Mouse (Mus musculus): ENCODE results near the gene Eif4g3. TPM values are rescaled to one million over a fixed set of nuclear protein-coding genes. Genes with fewer than 3 reads are reported as not detected.

Eif4g3 gene
- total and polyA plus RNA-seq, 3 experiments: 22.8 to 63.7 TPM; not detected in 1

DNA sequence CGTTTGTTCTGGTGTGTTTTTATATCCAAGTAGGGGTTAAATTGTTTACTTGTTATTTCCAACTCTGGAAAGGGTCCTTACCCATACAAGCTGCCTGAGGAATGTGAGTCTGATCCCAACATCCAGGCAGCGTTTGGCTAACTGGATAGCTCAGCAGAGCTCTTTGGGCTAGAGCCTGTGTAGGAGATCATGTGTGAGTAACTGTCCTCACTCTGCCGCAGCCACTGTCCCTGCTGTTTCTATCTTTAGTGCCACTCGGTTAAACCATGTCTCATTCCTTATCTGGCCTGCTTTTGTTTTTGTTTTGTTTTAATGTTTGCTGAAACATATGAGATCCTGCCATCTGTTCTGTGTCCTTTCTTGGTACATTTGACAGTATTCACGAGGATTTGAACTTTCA, 168.1 kb downstream of the Eif4g3 start:
- Histone ChIP-seq H3K36me3 (ENCODE audit: control insufficient read depth in 1 of 2, insufficient read depth in 2 of 2, low read length in 2 of 2) (peaks cover 0 to 2% of the 10 kb centered on the region in 2 experiments; a peak in 2 of 4 replicates), H3K79me2 (ENCODE audit: control insufficient read depth, insufficient read depth, low read length, poor library complexity) (no peaks in the 10 kb centered on the region), H3K9me3 (replicated peaks; ENCODE audit: insufficient read depth, low read length) (no peaks in the 10 kb centered on the region), H3K9ac (ENCODE audit: control insufficient read depth, low read depth, low read length, poor library complexity, severe bottlenecking) (no peak overlapping the region), H3K4me1 (ENCODE audit: control insufficient read depth in 1 of 2, insufficient read depth in 2 of 2, low read length in 2 of 2) (no peaks in the 10 kb centered on the region), H3K27ac (ENCODE audit: control insufficient read depth, low read depth, low read length) (no peak overlapping the region), H3K4me3 (ENCODE audit: control insufficient read depth in 1 of 2, insufficient read depth in 1 of 2, low read depth in 2 of 2, low read length in 2 of 2) (no peak overlapping the region), H3K27me3 (ENCODE audit: control insufficient read depth in 1 of 2, insufficient read depth in 2 of 2, low read length in 2 of 2) (no peaks in the 10 kb centered on the region)
- DNase-seq (ENCODE audit: low read depth, low spot score): no peak
- no peak for TF ChIP-seq ETS1 (IDR thresholded peaks at IDR 0.05; ENCODE audit: low read depth, low read length)
- no peak for TF ChIP-seq HCFC1 (IDR thresholded peaks at IDR 0.05; ENCODE audit: low read depth, low read length)
- TF ChIP-seq SMC3 (IDR thresholded peaks at IDR 0.05; ENCODE audit: low read depth, low read length): no peak
- no peak for TF ChIP-seq RCOR1 (IDR thresholded peaks at IDR 0.05; ENCODE audit: low read depth, low read length)
- no peak for TF ChIP-seq ZMIZ1 (IDR thresholded peaks at IDR 0.05; ENCODE audit: low read depth, low read length)
- TF ChIP-seq POLR2A (IDR thresholded peaks at IDR 0.05; ENCODE audit: control insufficient read depth in 1 of 2, insufficient read depth in 1 of 2, low read depth in 1 of 2, low read length in 2 of 2, poor library complexity in 1 of 2): no peak
- TF ChIP-seq EP300 (IDR thresholded peaks at IDR 0.05; ENCODE audit: low read depth in 1 of 2, low read length in 2 of 2): no peak
- TF ChIP-seq E2F4 (IDR thresholded peaks at IDR 0.05; ENCODE audit: borderline replicate concordance, low read depth, low read length): no peak
- no peak for TF ChIP-seq UBTF (IDR thresholded peaks at IDR 0.05; ENCODE audit: borderline replicate concordance, insufficient read depth, low read depth, low read length)
- no peak for TF ChIP-seq MXI1 (IDR thresholded peaks at IDR 0.05; ENCODE audit: low read depth, low read length)
- TF ChIP-seq MEF2A (IDR thresholded peaks at IDR 0.05; ENCODE audit: extremely low read depth, insufficient replicate concordance, low read depth, low read length, poor library complexity, severe bottlenecking): no peak

- Histone ChIP-seq H3K79me2 (ENCODE audit: control insufficient read depth, insufficient read depth, low read length, poor library complexity) (no peaks in the 10 kb centered on the region), H3K4me1 (ENCODE audit: control insufficient read depth in 1 of 2, insufficient read depth in 2 of 2, low read length in 2 of 2) (no peaks in the 10 kb centered on the region), H3K9ac (ENCODE audit: control insufficient read depth, low read depth, low read length, poor library complexity, severe bottlenecking) (no peak overlapping the region), H3K4me3 (ENCODE audit: control insufficient read depth in 1 of 2, insufficient read depth in 1 of 2, low read depth in 2 of 2, low read length in 2 of 2) (no peak overlapping the region), H3K36me3 (ENCODE audit: control insufficient read depth in 1 of 2, insufficient read depth in 2 of 2, low read length in 2 of 2) (peaks cover 2 to 6% of the 10 kb centered on the region in 2 experiments; a peak in 3 of 4 replicates), H3K9me3 (replicated peaks; ENCODE audit: insufficient read depth, low read length) (no peaks in the 10 kb centered on the region), H3K27me3 (ENCODE audit: control insufficient read depth in 1 of 2, insufficient read depth in 2 of 2, low read length in 2 of 2) (no peaks in the 10 kb centered on the region), H3K27ac (ENCODE audit: control insufficient read depth, low read depth, low read length) (no peak overlapping the region)
- TF ChIP-seq ZNF384 (IDR thresholded peaks at IDR 0.05; ENCODE audit: low read depth, low read length): no peak
- TF ChIP-seq SIN3A (IDR thresholded peaks at IDR 0.05; ENCODE audit: low read length): no peak
- TF ChIP-seq KAT2A (conservative IDR thresholded peaks at IDR 0.05; ENCODE audit: low read depth, low read length): no peak
- TF ChIP-seq ELF1 (IDR thresholded peaks at IDR 0.05; ENCODE audit: low read depth, low read length): no peak
- TF ChIP-seq BHLHE40 (IDR thresholded peaks at IDR 0.05; ENCODE audit: borderline replicate concordance, low read depth, low read length): no peak
- DNase-seq (ENCODE audit: low read depth, low spot score): no peak
Observed at GRCm38 (mm10) chr4:138161550-138161949, 168.7 kb downstream of the Eif4g3 start.
